Mouse (Mus musculus): ENCODE data around the gene Kcnk6.
A peak's percentile ranks its signal among the peaks of the same experiment; 100 is the strongest.
"Not testable (repeated sequence)": the region's sequence is repeated elsewhere in the genome, so short reads cannot be mapped to it uniquely, and the experiment has no call there.

The Kcnk6 gene

GRCm38 (mm10) chr7:29247314-29247700, 15.0 kb upstream of the Kcnk6 start:
- no peak for DNase-seq (ENCODE audit: low read depth, low spot score)

GRCm38 (mm10) chr7:29246619-29247313, 14.5 kb upstream of the Kcnk6 start:
- DNase-seq (ENCODE audit: low read depth, low spot score), result no peak

- DNase-seq (ENCODE audit: low read depth, low spot score), result no peak
These were observed 13.7 kb upstream of the Kcnk6 start for GRCm38 (mm10) chr7:29246015-29246414.

- no peak for DNase-seq (ENCODE audit: low read depth, low spot score)
These were observed 12.6 kb upstream of the Kcnk6 start for GRCm38 (mm10) chr7:29244732-29245416.

GRCm38 (mm10) chr7:29238019-29238967, 6.0 kb upstream of the Kcnk6 start, which contains the start of gene Yif1b:
Gene Yif1b (plus strand): TSS chr7:29238329.
- peak; percentile 99 for DNase-seq (ENCODE audit: low read depth, low spot score)

GRCm38 (mm10) chr7:29237596-29237995, 5.3 kb upstream of the Kcnk6 start:
- not testable (repeated sequence) for DNase-seq (ENCODE audit: low read depth, low spot score)

GRCm38 (mm10) chr7:29236593-29236992, 4.3 kb upstream of the Kcnk6 start:
- DNase-seq (ENCODE audit: low read depth, low spot score), result no peak

- no peak for DNase-seq (ENCODE audit: low read depth, low spot score)
These were observed 2.3 kb upstream of the Kcnk6 start for GRCm38 (mm10) chr7:29234661-29235060.

- no peak for DNase-seq (ENCODE audit: low read depth, low spot score)
These were observed 1.4 kb upstream of the Kcnk6 start for GRCm38 (mm10) chr7:29233745-29234144.

- DNase-seq (ENCODE audit: low read depth, low spot score), result no peak
These were observed 798 bp downstream of the Kcnk6 start for GRCm38 (mm10) chr7:29231517-29231916.

GRCm38 (mm10) chr7:29230560-29230959, 1.8 kb downstream of the Kcnk6 start:
- no peak for DNase-seq (ENCODE audit: low read depth, low spot score)

GRCm38 (mm10) chr7:29228202-29228601, 4.1 kb downstream of the Kcnk6 start:
- DNase-seq (ENCODE audit: low read depth, low spot score), result no peak

GRCm38 (mm10) chr7:29225520-29225919, 6.8 kb downstream of the Kcnk6 start:
- no peak for DNase-seq (ENCODE audit: low read depth, low spot score)

- DNase-seq (ENCODE audit: low read depth, low spot score), result no peak
These were observed 7.4 kb downstream of the Kcnk6 start for GRCm38 (mm10) chr7:29224756-29225394.

GRCm38 (mm10) chr7:29214846-29215245, 17.5 kb downstream of the Kcnk6 start:
- no peak for DNase-seq (ENCODE audit: low read depth, low spot score)

- DNase-seq (ENCODE audit: low read depth, low spot score), result no peak
These were observed 18.1 kb downstream of the Kcnk6 start for GRCm38 (mm10) chr7:29214236-29214635.

- no peak for DNase-seq (ENCODE audit: low read depth, low spot score)
These were observed 18.6 kb downstream of the Kcnk6 start, which contains the start of gene Catsperg1 for GRCm38 (mm10) chr7:29213675-29214082. Gene Catsperg1 (minus strand): TSS chr7:29214035.

GRCm38 (mm10) chr7:29212775-29213560, 19.3 kb downstream of the Kcnk6 start:
- not testable (repeated sequence) for DNase-seq (ENCODE audit: low read depth, low spot score)

GRCm38 (mm10) chr7:29212199-29212765, 20.0 kb downstream of the Kcnk6 start:
- no peak for DNase-seq (ENCODE audit: low read depth, low spot score)
